Mouse (Mus musculus): ENCODE results near the gene Nav3. TPM values are rescaled to one million over a fixed set of nuclear protein-coding genes. Genes with fewer than 3 reads are reported as not detected.

Nav3 gene
- polyA plus RNA-seq, 1 experiment from 2014 or later: 5.7 TPM

DNA sequence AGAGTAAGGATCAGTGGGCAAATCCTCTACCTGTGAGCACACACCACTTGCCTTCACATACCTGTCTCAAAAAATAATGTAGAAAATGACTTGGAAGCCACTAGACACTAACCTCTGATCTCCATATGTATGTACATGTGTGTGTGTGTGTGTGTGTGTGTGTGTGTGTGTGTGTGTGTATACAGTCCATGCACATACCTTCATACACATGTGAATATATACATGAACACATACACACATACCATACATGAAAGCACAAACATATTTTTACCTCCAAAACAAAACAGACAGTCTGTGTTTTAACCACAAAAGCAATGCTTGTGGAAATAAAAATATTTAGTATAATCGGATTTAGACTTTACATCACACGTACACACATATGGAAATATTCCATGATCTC, 287.1 kb downstream of the Nav3 start:
- no peak overlapping the region for H3K27ac ChIP-seq
- no peaks in the 10 kb centered on the region for H3K9me3 ChIP-seq
- no peaks in the 10 kb centered on the region for H3K36me3 ChIP-seq
- H3K9ac ChIP-seq: no peak overlapping the region
- no peaks in the 10 kb centered on the region for H3K27me3 ChIP-seq
- no peak overlapping the region for H3K4me2 ChIP-seq (replicated peaks)
- H3K4me3 ChIP-seq: no peak overlapping the region
- H3K4me1 ChIP-seq: no peaks in the 10 kb centered on the region
- WGBS: 85% methylated on average over 2 of the region's 2 CpGs
- ATAC-seq (ENCODE audit: insufficient number of reproducible peaks, insufficient read depth, low FRiP score, low TSS enrichment): no peak

DNA sequence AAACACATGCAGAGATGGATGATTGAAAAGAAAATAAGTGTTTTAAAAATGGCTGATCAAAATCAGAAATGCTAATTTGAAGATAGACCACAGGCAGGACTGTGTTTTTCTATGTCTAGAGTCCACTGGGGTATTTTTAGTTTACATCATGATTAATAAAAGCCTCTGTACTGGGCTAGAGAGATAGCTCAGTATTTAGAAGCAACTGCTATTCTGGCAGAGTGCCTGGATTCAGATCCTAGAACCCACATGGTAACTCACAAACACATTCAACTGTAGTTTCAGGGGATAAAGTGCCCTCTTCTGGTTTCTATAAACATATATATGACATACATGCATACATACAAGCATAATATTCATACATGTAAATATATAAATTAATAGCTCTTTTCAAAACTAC, 293.4 kb downstream of the Nav3 start:
- H3K27me3 ChIP-seq: no peaks in the 10 kb centered on the region
- no peak overlapping the region for H3K4me2 ChIP-seq (replicated peaks)
- H3K9me3 ChIP-seq: no peaks in the 10 kb centered on the region
- no peak overlapping the region for H3K9ac ChIP-seq
- no peak overlapping the region for H3K4me3 ChIP-seq
- no peak for ATAC-seq (ENCODE audit: insufficient number of reproducible peaks, insufficient read depth, low FRiP score, low TSS enrichment)
- H3K27ac ChIP-seq: no peak overlapping the region
- no peaks in the 10 kb centered on the region for H3K36me3 ChIP-seq
- no peaks in the 10 kb centered on the region for H3K4me1 ChIP-seq

DNA sequence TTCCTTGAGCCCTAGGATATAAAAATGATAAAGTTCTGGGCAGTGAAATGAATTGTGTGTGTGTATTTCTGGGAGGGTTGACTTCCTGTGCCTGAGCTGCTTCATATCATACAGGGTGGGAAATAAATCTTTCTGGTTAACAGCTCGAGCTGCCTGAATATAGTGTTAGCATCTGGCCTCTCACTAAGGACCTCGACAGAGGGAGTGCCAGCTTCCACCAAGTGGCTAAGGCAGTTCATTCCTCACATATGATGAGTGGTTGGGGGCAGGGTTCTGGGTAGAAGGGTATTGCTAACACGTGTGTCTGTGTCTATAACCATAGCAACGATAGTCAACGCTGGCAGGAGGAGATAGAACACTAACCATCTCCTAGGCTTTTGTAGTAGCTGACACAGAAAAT, 295.1 kb downstream of the Nav3 start:
- 67% methylated on average over 5 of the region's 5 CpGs for WGBS
- H3K36me3 ChIP-seq: no peaks in the 10 kb centered on the region
- no peak overlapping the region for H3K4me2 ChIP-seq (replicated peaks)
- H3K9me3 ChIP-seq: no peaks in the 10 kb centered on the region
- H3K4me3 ChIP-seq: no peak overlapping the region
- no peak for ATAC-seq (ENCODE audit: insufficient number of reproducible peaks, insufficient read depth, low FRiP score, low TSS enrichment)
- H3K4me1 ChIP-seq: no peaks in the 10 kb centered on the region
- no peaks in the 10 kb centered on the region for H3K27me3 ChIP-seq
- no peak overlapping the region for H3K27ac ChIP-seq
- H3K9ac ChIP-seq: no peak overlapping the region

DNA sequence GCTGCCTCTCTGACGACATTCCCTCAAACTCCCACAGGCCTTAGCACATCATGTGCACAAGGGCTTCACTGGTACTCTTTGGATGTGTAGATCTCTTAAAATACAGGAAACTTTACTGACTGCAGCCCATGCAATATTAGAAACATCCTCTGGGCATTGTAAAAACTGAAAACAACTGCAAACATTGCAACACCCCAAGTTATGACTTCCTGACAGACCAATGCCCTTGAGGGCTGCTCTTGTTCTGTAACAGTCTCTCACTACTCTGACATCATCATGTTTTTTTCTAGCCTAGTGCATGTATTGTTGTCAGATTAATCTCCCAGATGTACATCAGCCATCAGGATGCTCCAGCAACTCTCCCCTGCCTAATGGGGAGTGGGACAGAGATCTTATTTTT, 296.5 kb downstream of the Nav3 start:
- H3K36me3 ChIP-seq: no peaks in the 10 kb centered on the region
- no peak for ATAC-seq (ENCODE audit: insufficient number of reproducible peaks, insufficient read depth, low FRiP score, low TSS enrichment)
- WGBS: 31% methylated on average over 1 of the region's 1 CpGs

DNA sequence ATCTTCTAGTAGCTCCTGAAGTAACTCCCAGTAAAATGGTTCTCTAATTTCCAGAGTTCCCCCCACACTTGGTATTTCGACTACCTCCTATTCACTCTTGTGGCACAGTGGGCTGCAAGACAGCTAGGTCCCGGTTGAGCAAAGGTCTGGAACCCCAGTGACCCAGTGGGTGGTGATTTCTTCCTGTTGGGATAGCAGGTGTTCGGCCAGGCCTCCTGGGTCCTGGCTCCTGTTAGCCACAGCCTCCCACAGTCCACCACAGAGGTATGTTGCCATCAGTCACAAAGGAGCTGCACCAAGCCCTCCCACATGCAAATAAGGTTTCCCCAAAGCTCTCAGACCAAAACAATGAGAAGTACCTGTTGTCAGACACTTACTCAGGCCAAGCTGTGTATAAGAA, 297.9 kb downstream of the Nav3 start:
- Histone ChIP-seq H3K9ac (no peak overlapping the region), H3K4me2 (replicated peaks) (no peak overlapping the region), H3K27me3 (no peaks in the 10 kb centered on the region), H3K36me3 (no peaks in the 10 kb centered on the region), H3K4me1 (no peaks in the 10 kb centered on the region), H3K4me3 (no peak overlapping the region), H3K9me3 (no peaks in the 10 kb centered on the region), H3K27ac (no peak overlapping the region)
- ATAC-seq (ENCODE audit: insufficient number of reproducible peaks, insufficient read depth, low FRiP score, low TSS enrichment): no peak
- WGBS: 47% methylated on average over 3 of the region's 3 CpGs

More for the DNA sequence above, 296.5 kb downstream of the Nav3 start:
- no peaks in the 10 kb centered on the region for H3K27me3 ChIP-seq
- H3K9ac ChIP-seq: no peak overlapping the region
- no peak overlapping the region for H3K27ac ChIP-seq
- H3K4me2 ChIP-seq (replicated peaks): no peak overlapping the region
- no peaks in the 10 kb centered on the region for H3K4me1 ChIP-seq
- H3K4me3 ChIP-seq: no peak overlapping the region
- H3K9me3 ChIP-seq: no peaks in the 10 kb centered on the region

DNA sequence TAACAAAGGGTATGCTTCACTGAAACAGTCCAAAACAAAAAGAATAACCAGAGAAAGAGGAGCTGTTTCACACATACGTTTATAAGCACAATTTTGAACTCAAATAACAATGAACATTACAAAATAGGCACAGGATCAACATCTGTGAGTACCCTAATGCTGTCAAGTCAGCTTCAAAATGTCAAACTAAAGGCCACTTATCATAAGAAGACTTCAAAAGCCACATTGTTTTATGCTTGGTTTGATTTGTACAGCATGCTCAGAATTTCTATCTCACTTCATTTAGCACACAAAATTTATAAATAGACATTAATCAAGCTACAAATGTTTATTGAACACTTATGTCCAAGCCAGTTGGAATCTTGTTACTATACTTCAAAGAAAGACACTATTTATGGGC, 299.6 kb downstream of the Nav3 start:
- no peak overlapping the region for H3K9ac ChIP-seq
- H3K9me3 ChIP-seq: no peaks in the 10 kb centered on the region
- H3K27ac ChIP-seq: no peak overlapping the region
- no peak for ATAC-seq (ENCODE audit: insufficient number of reproducible peaks, insufficient read depth, low FRiP score, low TSS enrichment)
- WGBS: 57% methylated on average over 1 of the region's 1 CpGs
- no peaks in the 10 kb centered on the region for H3K36me3 ChIP-seq
- no peak overlapping the region for H3K4me3 ChIP-seq
- no peaks in the 10 kb centered on the region for H3K27me3 ChIP-seq
- H3K4me2 ChIP-seq (replicated peaks): no peak overlapping the region
- H3K4me1 ChIP-seq: no peaks in the 10 kb centered on the region

DNA sequence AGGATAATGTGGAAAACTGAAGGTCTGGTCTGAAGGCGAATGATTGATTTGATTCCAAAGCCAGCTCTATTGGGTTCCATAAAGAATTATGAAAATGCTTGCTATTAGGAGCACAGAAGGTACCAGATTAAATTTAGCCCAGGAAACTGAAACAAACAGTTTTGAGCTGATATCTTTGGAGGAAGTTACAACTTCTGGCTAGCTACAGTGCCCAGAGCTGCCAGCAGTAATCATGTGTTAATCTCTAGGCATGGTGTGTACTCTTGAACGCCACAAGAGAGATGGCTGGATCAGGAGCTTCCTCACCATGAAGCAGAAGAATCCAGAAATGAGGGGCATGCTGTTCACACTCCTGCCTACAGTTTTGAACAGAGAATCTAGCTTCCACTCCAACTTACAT, 300.5 kb downstream of the Nav3 start:
- H3K4me1 ChIP-seq: no peaks in the 10 kb centered on the region
- 77% methylated on average over 2 of the region's 2 CpGs for WGBS
- no peaks in the 10 kb centered on the region for H3K36me3 ChIP-seq
- no peaks in the 10 kb centered on the region for H3K27me3 ChIP-seq
- no peak overlapping the region for H3K4me2 ChIP-seq (replicated peaks)
- H3K27ac ChIP-seq: no peak overlapping the region
- ATAC-seq (ENCODE audit: insufficient number of reproducible peaks, insufficient read depth, low FRiP score, low TSS enrichment): no peak
- no peak overlapping the region for H3K9ac ChIP-seq
- no peaks in the 10 kb centered on the region for H3K9me3 ChIP-seq
- no peak overlapping the region for H3K4me3 ChIP-seq

DNA sequence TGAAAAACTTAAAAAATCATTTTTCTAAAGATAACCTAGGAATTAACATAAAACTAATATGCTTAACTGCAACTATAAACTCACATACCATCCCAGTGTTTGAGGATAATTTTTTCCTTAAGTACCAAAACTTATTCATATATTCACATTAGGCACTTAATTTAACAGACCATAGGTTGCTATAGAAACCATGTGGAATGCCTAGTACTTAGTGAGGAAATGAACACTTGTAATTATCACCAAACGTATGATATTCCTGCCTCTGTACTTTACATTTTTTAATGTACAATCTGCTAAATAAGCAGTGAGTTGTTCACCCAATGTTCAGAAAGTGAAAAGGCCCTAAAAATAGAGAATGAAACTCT, 301.1 kb downstream of the Nav3 start:
- H3K27ac ChIP-seq: no peak overlapping the region
- no peak overlapping the region for H3K4me3 ChIP-seq
- H3K4me2 ChIP-seq (replicated peaks): no peak overlapping the region
- H3K4me1 ChIP-seq: no peaks in the 10 kb centered on the region
- no peaks in the 10 kb centered on the region for H3K36me3 ChIP-seq
- WGBS: 73% methylated on average over 1 of the region's 1 CpGs
- no peaks in the 10 kb centered on the region for H3K27me3 ChIP-seq
- H3K9ac ChIP-seq: no peak overlapping the region
- no peaks in the 10 kb centered on the region for H3K9me3 ChIP-seq
- no peak for ATAC-seq (ENCODE audit: insufficient number of reproducible peaks, insufficient read depth, low FRiP score, low TSS enrichment)

DNA sequence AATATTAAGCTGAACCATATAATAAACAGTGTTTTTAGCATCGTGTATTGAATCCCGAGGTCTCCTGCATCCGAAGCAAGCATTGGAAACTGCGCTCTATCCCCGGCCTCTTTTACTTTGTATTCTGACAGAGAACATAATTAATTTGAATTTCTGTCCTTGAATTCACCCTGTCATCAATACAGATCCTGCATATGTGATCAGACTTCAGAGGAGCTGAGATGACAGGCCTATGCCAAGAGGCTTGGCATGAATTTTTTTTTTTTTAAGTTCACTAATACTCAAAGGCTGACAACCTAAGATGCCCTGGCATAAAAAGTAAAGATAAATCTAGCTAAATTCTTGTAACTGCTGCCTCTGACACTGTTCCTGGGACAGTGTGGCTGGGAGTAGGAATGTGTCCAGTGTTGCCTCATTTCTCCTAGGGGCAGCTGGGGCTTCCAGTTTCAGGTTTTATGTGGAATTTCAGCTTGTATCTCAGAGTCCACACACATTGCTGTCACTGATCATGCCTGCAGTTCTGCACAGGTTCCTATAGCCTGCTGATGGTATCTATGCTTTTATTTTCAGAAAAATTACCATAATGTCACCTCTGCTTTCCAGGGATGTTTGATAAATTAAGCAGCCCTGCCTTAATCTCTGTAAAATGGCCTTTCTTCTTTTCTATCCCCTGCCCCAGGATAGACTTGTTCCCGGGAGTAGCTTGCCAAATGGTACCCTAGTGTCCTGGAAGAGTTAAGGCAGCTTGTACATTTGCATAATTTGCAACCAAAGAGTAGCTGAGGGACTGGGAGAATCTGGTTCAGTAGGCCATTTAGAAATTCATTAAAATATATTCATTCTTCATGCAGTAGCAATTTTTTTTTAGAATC, 301.8 kb downstream of the Nav3 start:
- Histone ChIP-seq H3K9ac (no peak overlapping the region), H3K9me3 (no peaks in the 10 kb centered on the region), H3K27me3 (no peaks in the 10 kb centered on the region), H3K4me3 (no peak overlapping the region), H3K27ac (no peak overlapping the region), H3K4me1 (no peaks in the 10 kb centered on the region), H3K36me3 (no peaks in the 10 kb centered on the region), H3K4me2 (replicated peaks) (no peak overlapping the region)
- ATAC-seq (ENCODE audit: insufficient number of reproducible peaks, insufficient read depth, low FRiP score, low TSS enrichment): no peak
- 80% methylated on average over 6 of the region's 6 CpGs for WGBS

DNA sequence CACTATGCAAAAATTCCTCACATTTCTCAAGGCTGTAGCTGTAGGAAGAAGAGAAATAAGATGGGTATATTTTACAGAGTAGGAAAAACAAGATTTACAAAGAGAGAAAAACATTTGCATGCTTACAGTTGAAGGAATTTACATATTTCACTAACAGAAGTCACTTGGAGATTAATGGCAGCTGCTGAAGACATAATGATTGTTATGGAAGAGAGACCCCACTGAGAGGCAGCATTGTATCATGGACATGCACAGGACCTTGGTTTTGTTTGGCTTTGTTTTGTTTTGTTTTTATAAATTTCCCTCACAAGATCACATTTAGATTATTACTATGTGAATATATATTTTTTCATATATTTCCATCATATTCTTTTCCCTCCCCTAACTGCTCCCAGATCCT, 335.4 kb downstream of the Nav3 start:
- no peak overlapping the region for H3K9ac ChIP-seq
- no peaks in the 10 kb centered on the region for H3K9me3 ChIP-seq
- no peaks in the 10 kb centered on the region for H3K27me3 ChIP-seq
- no peaks in the 10 kb centered on the region for H3K4me1 ChIP-seq
- ATAC-seq (ENCODE audit: insufficient number of reproducible peaks, insufficient read depth, low FRiP score, low TSS enrichment): no peak
- H3K4me3 ChIP-seq: no peak overlapping the region
- H3K4me2 ChIP-seq (replicated peaks): no peak overlapping the region
- H3K36me3 ChIP-seq: no peaks in the 10 kb centered on the region
- H3K27ac ChIP-seq: no peak overlapping the region

DNA sequence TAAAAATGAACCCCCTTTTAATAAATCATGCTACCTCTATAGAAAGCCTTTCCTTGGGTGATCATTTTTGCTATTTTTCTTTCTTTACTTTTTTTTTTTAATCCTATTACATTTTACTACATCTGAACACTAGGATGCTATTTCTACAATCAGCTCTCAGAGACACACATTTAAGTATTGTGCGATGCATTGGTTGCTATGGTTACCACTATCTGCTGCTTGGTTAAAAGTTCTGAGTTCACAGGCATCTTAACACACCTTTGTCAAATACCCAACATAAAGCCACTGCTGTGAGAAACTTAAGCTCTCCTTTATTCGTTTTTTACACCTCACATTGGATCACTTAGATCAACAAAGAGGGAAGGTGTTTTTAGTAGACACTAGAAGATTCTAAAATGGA, 338.7 kb downstream of the Nav3 start:
- H3K4me1 ChIP-seq: 0 out of 2 replicates have a peak, but pooled peaks cover 3% of the 10 kb centered on the region
- no peak overlapping the region for H3K4me2 ChIP-seq (replicated peaks)
- 73% methylated on average over 2 of the region's 2 CpGs for WGBS
- no peaks in the 10 kb centered on the region for H3K9me3 ChIP-seq
- H3K4me3 ChIP-seq: no peak overlapping the region
- no peak for ATAC-seq (ENCODE audit: insufficient number of reproducible peaks, insufficient read depth, low FRiP score, low TSS enrichment)
- no peaks in the 10 kb centered on the region for H3K27me3 ChIP-seq
- H3K9ac ChIP-seq: no peak overlapping the region
- H3K27ac ChIP-seq: no peak overlapping the region
- H3K36me3 ChIP-seq: no peaks in the 10 kb centered on the region

DNA sequence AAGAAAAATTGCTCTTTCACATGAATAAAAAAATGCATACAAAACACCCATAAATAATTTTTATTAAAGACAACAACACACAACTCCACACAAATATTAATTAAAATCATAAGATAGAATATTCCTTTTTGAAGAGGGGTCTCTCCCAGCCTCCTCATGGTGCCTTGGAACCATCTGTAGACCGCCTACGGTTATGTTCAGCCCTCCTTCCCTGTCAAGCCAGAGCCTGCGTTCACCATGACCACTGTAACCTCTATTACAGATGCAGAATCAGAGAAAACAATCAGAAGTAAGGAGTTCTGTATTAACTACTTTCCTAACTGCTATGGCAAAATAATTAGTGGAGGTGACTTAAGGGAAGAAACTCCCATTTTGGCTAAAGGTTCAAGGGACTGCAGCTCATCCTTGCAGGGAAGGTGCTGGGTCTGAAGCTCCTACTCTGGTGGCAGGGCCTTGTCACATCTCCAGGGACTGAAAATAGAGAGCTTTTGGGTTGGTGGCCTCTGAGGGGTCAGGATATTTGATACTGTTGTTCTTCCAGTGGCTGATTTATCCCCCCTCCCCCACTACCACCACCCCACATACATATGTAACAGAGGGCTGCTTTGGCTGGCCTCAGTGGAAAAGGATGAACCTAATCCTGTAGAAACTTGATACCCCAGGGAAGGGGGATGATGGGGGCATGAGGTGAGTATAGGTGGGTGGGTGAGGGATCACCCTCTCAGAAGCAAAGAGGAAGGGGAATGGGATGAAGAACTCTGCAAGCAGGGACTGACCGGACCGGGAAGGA, 343.1 kb downstream of the Nav3 start:
- Histone ChIP-seq H3K27ac (no peak overlapping the region), H3K9me3 (no peaks in the 10 kb centered on the region), H3K4me1 (0 out of 2 replicates have a peak, but pooled peaks cover 3% of the 10 kb centered on the region), H3K9ac (no peak overlapping the region), H3K36me3 (no peaks in the 10 kb centered on the region), H3K27me3 (no peaks in the 10 kb centered on the region), H3K4me2 (replicated peaks) (no peak overlapping the region), H3K4me3 (no peak overlapping the region)
- 54% methylated on average over 5 of the region's 5 CpGs for WGBS
- no peak for ATAC-seq (ENCODE audit: insufficient number of reproducible peaks, insufficient read depth, low FRiP score, low TSS enrichment)
